Mouse (Mus musculus) fat pad, adult 2 months (tissue): ENCODE data around the gene Ctrc.

Experiments used
- DNase-seq: peaks from one replicate; pipeline ENCODE4 v3.0.0-alpha.2; 2011; ENCODE audit warnings: low read depth, low spot score; ENCODE audit errors: extremely low read depth

The Ctrc gene

GRCm38 (mm10) chr4:141867498-141867897 is 21.3 kb upstream of the Ctrc start:
- no peak for DNase-seq

GRCm38 (mm10) chr4:141866933-141867490 is 20.9 kb upstream of the Ctrc start:
- DNase-seq: no peak

GRCm38 (mm10) chr4:141865600-141865999 is 19.4 kb upstream of the Ctrc start:
- peak; percentile 56 for DNase-seq

DNA sequence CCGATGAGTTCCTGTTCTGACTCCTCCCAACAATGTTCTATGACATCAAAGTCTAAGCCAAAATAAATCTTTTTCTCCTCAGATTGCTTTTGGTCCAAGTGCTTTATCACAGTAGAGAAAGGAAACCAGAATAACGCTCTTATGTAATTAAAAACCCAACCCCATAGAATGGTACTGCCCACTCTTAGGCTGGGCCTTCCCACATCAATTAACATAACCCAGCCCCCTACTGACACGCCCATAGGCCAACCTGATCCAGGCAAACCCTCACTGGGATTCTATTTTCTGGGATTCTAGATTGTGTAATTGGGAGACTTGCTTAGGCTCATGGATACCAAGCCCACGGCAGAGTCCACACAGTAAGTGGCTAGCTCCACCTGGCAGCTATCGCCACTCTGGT is 18.8 kb upstream of the Ctrc start:
- peak; percentile 84 for DNase-seq

DNA sequence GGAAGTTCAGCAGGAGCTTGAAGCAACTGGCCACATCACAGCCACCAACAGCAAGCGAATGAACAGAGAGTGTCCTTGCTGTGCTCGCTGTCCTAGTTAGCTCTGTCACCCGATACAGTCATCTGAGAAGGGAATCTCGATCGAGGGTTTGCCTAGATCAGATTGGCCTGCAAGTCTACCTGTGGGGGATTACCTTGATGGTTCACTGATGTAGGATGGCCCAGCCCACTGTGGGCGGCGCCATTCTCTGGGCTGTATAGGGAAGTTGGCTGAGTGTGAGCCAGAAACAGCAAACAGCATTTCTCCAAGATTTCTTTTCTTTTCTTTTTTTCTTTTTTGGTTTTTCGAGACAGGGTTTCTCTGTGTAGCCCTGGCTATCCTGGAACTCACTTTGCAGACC is 18.3 kb upstream of the Ctrc start:
- DNase-seq: no peak

DNA sequence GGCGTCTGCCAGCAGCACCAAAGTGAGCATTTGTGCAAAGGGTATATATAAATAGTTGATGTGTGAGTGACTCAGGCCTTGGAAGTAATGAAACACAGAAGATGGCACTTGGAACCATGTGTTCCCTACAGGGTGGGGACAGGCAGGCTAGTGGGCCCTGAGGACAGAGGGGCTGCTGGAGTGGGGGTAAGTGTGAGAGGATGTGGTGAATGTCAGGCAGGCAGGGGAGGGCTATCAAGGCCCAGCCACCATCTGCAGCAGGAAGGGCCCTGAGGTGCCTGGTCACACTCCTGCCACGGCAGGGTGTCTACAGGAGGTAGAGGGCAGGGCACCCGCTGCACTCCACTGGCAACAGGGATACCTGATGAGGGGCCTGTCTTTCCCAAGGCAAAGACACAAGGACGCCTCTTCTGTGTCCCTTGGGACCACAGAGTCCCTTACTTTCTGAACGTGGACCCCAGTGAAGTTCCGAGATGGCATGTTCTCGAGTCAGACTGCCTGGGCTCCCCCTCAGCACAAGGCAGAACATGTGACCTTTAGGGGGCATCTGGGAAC is 17.6 kb upstream of the Ctrc start:
- DNase-seq: no peak

DNA sequence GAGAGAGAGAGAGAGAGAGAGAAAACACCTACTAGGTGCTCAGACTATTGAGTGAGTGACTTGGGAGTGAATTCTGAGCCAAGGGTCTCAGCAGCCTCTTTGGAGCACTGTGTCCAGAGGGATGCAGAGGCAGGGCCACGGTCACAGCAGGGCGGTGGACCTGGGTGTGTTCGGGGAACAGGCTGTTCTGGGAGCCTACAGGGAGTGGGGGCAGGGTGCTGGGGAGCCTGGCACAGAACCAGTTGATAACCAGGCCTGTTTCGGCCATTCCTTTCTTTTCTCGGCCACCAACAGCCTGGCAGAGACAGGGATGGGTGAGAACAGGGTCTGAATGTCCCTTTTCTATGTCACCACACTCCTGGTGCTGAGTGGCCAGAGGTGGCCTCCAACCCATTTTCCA is 16.7 kb upstream of the Ctrc start:
- no peak for DNase-seq

DNA sequence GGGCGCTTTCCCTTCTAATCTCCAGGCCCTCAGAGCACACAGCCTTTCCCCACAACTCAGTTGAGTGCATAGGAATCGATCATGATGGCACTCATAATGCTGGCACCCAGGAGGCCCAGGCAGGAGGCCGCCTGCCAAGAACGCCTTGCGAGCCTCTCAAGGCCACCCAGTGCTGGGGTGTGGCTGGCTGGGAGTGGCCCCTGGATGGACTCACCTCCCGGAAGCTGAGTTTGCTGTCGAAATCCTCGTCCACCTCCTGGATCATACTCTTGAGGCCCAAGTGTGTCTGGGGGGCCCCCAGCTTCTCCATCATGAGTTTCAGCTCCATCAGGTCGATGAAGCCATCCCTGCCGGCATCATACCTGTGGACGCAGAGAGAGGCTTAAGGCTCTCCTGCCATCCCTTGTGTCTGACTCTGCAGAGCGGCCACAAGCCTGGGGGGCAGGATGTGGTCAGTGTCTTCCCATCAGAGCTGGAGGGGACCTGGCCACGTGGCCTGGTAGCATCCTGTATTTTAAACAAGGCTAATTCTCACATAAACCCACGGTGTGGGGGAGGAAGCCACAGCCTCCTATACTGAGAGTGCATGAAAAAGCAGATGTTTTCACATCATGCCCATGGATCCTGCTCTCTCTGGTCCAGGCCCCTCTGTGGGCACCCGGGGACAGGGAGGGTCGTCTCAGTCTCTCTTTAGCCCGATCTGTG is 15.6 kb upstream of the Ctrc start:
- DNase-seq: no peak

DNA sequence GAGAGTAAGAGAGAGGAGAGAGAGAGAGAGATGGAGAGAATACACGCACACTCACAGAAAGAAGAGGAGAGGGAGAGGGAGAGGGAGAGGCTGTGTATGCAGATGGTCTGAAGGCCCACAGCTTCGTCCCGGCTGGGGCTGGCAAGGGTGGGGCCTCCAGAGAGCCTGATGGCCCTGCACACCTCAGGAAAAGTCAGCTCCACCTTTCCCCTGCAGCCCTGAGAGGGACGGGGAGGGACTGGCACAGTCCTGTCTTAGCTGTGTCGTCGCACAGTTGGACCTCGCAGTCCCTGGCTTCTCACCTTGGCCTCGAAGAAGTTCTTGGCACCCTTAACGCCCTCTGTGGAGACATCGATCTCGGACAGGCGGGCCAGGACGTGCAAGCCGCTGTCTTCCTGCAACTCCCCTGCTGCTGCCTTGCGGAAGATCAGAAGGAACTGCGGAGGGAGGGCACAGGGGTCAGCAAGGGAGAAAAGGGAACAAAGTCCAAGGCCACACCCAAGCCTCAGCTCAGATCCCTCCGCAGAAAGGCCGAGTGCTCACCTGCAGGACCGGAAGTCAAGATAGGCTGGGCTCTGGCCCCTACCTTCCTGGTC is 14.2 kb upstream of the Ctrc start:
- peak; percentile 84 for DNase-seq

DNA sequence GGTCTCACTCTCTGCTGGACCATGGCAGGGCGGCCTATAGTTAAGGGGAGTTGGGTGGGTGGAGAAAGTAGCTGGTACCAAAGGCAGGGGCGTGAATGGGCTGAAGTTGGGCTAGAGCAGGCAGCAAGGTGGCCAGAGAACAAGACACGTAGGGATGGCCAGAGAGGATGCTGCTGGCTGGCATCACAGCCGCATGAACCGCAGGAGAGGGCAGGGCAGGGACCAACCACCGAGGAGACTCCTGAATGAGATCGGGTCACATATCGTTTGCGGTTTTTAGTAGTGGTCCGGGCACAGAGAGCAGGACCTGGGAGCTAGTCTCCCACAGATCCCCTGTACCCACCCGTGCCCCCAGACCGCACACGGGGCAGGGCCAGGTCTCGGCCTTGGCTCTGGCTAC is 13.2 kb upstream of the Ctrc start:
- DNase-seq: no peak

- peak; percentile 39 for DNase-seq
Observed at GRCm38 (mm10) chr4:141858501-141858900, 12.3 kb upstream of the Ctrc start.

GRCm38 (mm10) chr4:141857422-141857930 is 11.3 kb upstream of the Ctrc start:
- no peak for DNase-seq

DNA sequence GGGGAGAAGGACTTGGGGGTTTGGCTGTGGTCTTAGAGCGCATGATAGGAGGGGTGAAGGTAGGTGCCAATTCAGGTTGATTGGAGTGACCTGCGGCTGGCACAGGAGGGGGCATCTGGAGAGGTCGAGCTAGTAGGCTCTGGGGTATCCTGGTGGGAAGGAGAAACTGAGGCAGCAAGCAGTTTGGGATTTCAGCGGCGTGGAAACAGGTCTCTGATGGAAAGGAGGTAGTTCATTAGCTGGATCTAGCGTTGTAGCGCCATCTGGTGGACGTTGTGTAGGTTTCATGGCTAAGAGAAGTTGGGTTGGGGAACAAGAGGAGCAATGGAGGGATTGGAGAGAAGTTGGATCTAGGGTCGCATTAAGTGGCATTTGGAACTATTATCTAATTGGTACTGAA is 7.3 kb upstream of the Ctrc start:
- no peak for DNase-seq

DNA sequence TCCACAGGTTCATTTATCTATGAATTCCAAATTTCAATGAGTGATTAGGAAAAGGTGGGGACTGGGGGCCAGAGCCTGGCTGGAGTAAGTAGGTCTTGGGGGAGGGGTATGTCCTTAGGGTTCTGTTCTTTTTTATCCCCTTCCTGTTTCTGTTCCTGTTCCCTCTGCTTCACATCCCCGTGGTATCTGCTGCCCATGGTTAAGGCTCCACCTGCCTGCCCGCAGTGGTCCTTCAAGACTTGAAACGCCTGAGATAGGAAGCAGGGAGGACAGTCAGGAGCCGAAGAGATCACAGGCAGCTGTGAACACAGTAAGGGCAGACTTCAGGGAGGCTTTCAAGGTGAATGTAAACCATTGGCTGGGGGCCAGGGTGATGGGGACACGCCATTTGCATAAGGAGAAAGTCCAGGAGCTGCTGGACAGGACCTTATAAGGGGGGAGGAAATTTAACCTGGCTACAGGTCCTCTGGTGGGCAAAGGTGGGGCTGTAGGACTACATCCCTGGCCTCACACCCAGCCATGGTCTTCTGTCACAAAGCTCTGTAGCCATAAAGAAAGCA is 11.5 kb downstream of the Ctrc start:
- DNase-seq: no peak

GRCm38 (mm10) chr4:141833911-141834310 is 12.2 kb downstream of the Ctrc start:
- no peak for DNase-seq

DNA sequence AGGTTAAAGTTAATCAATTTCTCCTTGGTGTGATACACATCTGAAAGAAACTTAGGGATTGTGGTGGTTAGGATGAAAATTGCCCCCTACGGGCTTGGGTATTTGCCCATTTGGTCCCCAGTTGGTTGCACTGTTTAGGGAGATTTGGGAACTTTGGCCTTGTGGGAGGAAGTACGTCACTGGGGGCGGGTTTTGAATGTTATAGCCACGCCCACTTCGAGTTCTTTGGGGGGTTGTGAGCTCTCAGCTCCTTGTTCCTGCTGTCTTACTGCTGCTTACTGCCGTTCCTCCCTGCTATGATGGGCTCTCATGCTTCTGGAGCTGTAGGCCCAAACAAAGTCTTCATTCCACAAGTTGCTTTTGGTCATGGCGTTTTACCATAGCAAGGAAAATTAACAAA is 14.8 kb downstream of the Ctrc start:
- no peak for DNase-seq

DNA sequence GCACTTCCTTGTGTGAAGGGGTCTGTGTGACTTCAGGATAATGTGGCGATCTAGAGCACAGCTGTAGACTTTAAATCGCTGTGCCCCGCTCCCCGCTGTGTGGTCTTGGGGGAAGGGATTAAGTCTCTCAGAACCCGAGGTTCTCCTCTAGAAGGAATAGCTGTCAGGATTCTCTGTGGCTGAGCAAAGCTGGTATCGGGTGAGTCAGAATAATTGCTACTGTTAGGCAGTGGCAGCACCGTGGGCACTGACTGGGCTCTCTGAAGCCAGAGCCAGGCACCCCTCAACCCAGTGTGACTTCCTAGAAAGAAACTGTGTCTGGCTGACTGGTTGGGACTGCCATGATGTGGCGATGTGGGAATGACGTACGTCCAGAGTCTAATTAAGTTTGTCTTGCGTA is 15.8 kb downstream of the Ctrc start:
- no peak for DNase-seq

DNA sequence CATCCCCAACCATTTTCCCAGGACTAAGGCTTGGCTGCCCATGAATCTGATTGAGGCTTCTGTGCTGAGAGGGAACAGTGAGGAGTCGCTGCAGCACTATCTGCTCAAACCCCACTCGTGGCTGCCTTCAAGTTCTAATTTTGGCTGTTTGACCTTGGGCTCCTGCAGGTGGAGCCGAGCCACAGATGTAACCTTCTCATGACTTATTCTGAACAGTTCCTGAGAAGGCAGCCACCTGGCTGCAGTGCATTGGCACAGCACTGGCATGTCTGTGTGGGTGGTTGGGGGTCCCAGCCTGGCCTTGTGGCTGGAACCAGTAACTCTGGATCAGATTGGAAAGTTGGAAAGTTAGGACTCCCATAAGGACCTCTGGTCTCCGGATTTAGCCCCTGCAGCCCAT is 18.0 kb downstream of the Ctrc start:
- DNase-seq: no peak

- no peak for DNase-seq
Observed at GRCm38 (mm10) chr4:141827401-141827800, 18.8 kb downstream of the Ctrc start.

DNA sequence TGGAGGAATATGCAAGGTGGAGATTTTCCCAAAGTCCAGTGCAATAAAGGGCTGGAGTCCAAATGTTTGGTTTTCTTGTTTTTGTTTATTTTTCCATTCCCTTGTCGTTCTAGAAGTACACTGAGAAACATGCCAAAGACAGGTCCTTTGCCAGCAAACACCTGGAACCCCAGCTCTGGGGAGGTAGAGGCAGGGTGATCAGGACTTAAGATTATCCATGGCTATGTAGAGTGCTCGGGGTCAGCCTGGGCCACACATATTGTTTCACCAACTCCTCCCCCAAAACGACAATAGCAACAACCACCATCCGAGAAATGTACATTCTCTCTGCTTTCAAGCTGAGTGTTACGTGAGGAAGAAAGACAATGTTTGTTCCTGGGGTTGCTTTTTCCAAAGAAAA is 20.1 kb downstream of the Ctrc start, which contains the start of gene Cela2a:
TSS of gene Cela2a (minus strand) at position 101 of the 400 bp plus-strand sequence.
- no peak for DNase-seq

GRCm38 (mm10) chr4:141822979-141823378 is 23.2 kb downstream of the Ctrc start:
- DNase-seq: no peak

- DNase-seq: no peak
Observed at GRCm38 (mm10) chr4:141822089-141822488, 24.1 kb downstream of the Ctrc start.
